Mouse (Mus musculus) erythroblast, embryonic 14.5 days (primary cell): ENCODE data around the gene Fgf13. TPM values are rescaled to one million over a fixed set of nuclear protein-coding genes. Genes with fewer than 3 reads are reported as not detected.

Experiments
- H3K27me3 ChIP-seq: 2 replicates; pipeline ENCODE4 v1.6.1; 2012; ENCODE audit warnings: inconsistent platforms; ENCODE audit not compliant: control insufficient read depth
- H3K36me3 ChIP-seq: 2 replicates; pipeline ENCODE4 v1.6.1; 2012; ENCODE audit warnings: mild to moderate bottlenecking, inconsistent platforms; ENCODE audit not compliant: control insufficient read depth
- H3K4me1 ChIP-seq: 2 replicates; pipeline ENCODE4 v1.6.1; 2012; ENCODE audit warnings: inconsistent platforms; ENCODE audit not compliant: control insufficient read depth
- H3K4me3 ChIP-seq: replicated peaks from 2 replicates; pipeline ENCODE3; 2012; ENCODE audit warnings: moderate library complexity, mild to moderate bottlenecking, inconsistent platforms
- H3K9me3 ChIP-seq: 2 replicates; pipeline ENCODE4 v1.6.1; 2012; ENCODE audit warnings: low read length, inconsistent platforms, mixed read lengths; ENCODE audit not compliant: control insufficient read depth
- GATA1 ChIP-seq: IDR thresholded peaks from 2 replicates; pipeline ENCODE4 v1.6.1; 2012; ENCODE audit warnings: low read length, inconsistent platforms, mixed read lengths
- TAL1 ChIP-seq: IDR thresholded peaks from 3 replicates; pipeline ENCODE4 v1.6.1; 2012; ENCODE audit warnings: low read length, inconsistent platforms, mixed read lengths
- polyA plus RNA-seq: library from polyadenylated mRNA; stranded (reverse); fragments of >175 nt; gene quantifications from 2 replicates; pipeline ENCODE4 v1.2.3, GENCODE M21; 2012

Gene Fgf13
- polyA plus RNA-seq, 1 experiment, result 0.17 TPM

- no peak overlapping the region for H3K4me3 ChIP-seq
- no peaks in the 10 kb centered on the region for H3K9me3 ChIP-seq
These were observed 347.2 kb downstream of the Fgf13 start for GRCm38 (mm10) chrX:59220675-59221074.

GRCm38 (mm10) chrX:59201146-59201545, 366.7 kb downstream of the Fgf13 start:
- H3K27me3 ChIP-seq, result no peaks in the 10 kb centered on the region
- H3K36me3 ChIP-seq, result no peaks in the 10 kb centered on the region
- no peak overlapping the region for H3K4me3 ChIP-seq
- TF ChIP-seq TAL1, result no peak
- no peak for TF ChIP-seq GATA1
- H3K9me3 ChIP-seq, result no peaks in the 10 kb centered on the region
- H3K4me1 ChIP-seq, result no peaks in the 10 kb centered on the region

More at GRCm38 (mm10) chrX:59220675-59221074, 347.2 kb downstream of the Fgf13 start:
- H3K36me3 ChIP-seq, result no peaks in the 10 kb centered on the region
- TF ChIP-seq GATA1 (no peak), TAL1 (no peak)
- H3K27me3 ChIP-seq, result no peaks in the 10 kb centered on the region
- H3K4me1 ChIP-seq, result no peaks in the 10 kb centered on the region

GRCm38 (mm10) chrX:59194149-59194548, 373.7 kb downstream of the Fgf13 start:
- Histone ChIP-seq H3K4me3 (no peak overlapping the region), H3K4me1 (no peaks in the 10 kb centered on the region), H3K27me3 (no peaks in the 10 kb centered on the region), H3K36me3 (no peaks in the 10 kb centered on the region), H3K9me3 (no peaks in the 10 kb centered on the region)
- TF ChIP-seq GATA1, result no peak
- TF ChIP-seq TAL1, result no peak

GRCm38 (mm10) chrX:59186922-59187321, 380.9 kb downstream of the Fgf13 start:
- TF ChIP-seq TAL1 (no peak), GATA1 (no peak)
- H3K4me1 ChIP-seq, result no peaks in the 10 kb centered on the region
- H3K36me3 ChIP-seq, result no peaks in the 10 kb centered on the region
- H3K4me3 ChIP-seq, result no peak overlapping the region
- H3K9me3 ChIP-seq, result no peaks in the 10 kb centered on the region
- no peaks in the 10 kb centered on the region for H3K27me3 ChIP-seq

- TF ChIP-seq GATA1 (no peak), TAL1 (no peak)
- Histone ChIP-seq H3K36me3 (no peaks in the 10 kb centered on the region), H3K4me3 (no peak overlapping the region), H3K27me3 (no peaks in the 10 kb centered on the region), H3K4me1 (no peaks in the 10 kb centered on the region), H3K9me3 (no peaks in the 10 kb centered on the region)
These were observed 385.5 kb downstream of the Fgf13 start for GRCm38 (mm10) chrX:59182323-59182722.

GRCm38 (mm10) chrX:59179627-59180026, 388.2 kb downstream of the Fgf13 start:
- Histone ChIP-seq H3K4me1 (no peaks in the 10 kb centered on the region), H3K9me3 (no peaks in the 10 kb centered on the region), H3K36me3 (no peaks in the 10 kb centered on the region), H3K27me3 (no peaks in the 10 kb centered on the region), H3K4me3 (no peak overlapping the region)
- TF ChIP-seq TAL1 (no peak), GATA1 (no peak)

DNA sequence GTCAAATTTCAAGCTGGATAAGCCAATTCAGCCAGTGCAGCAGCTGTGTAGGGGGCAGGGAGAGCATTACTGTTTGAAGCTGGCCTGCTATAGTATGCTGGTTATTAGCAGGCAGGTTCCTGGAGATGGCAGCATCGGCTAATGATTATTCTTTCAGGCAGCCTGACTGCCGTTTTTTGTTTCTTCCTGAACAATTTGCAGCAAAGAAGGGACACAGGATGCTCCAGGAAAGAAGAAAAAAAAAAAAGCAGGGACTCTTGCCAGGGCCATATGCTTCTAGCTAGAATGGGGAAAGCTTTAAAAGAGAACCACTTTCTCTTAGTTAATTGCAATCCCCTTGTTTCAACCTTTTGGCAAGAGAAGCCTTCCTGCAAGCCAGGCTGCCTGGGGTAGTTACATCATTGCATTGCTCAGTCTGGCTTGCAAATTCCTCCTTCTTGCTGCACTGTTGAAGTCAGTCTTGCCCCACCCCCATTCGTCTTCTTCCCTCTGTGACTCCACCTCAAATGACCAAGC, 388.7 kb downstream of the Fgf13 start:
- TF ChIP-seq GATA1, result no peak
- TF ChIP-seq TAL1, result no peak
- Histone ChIP-seq H3K9me3 (no peaks in the 10 kb centered on the region), H3K4me1 (no peaks in the 10 kb centered on the region), H3K4me3 (no peak overlapping the region), H3K27me3 (no peaks in the 10 kb centered on the region), H3K36me3 (no peaks in the 10 kb centered on the region)

- Histone ChIP-seq H3K36me3 (no peaks in the 10 kb centered on the region), H3K4me3 (no peak overlapping the region), H3K4me1 (no peaks in the 10 kb centered on the region), H3K27me3 (no peaks in the 10 kb centered on the region), H3K9me3 (no peaks in the 10 kb centered on the region)
- TF ChIP-seq TAL1 (no peak), GATA1 (no peak)
These were observed 390.2 kb downstream of the Fgf13 start for GRCm38 (mm10) chrX:59177653-59178052.

DNA sequence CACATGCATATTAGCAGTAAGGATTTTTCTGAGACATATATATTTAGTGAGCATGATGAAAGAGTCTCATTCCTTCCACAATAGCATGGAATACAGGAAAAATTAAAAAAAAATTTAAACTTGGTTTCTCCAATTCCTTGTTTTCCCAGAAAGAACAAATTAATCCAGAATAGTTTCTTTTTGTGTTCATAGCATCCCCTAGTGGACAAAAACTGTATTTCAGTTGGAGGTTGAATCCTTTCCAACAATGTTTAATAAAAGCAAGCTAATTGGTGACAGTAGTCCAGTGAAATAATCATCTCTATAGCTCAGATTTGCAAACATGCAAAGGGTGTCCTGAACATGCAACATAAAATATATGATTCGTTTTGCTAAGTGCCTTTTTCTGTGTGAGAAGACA, 395.7 kb downstream of the Fgf13 start:
- TF ChIP-seq TAL1, result no peak
- no peak for TF ChIP-seq GATA1
- H3K4me3 ChIP-seq, result no peak overlapping the region
- H3K36me3 ChIP-seq, result no peaks in the 10 kb centered on the region
- no peaks in the 10 kb centered on the region for H3K27me3 ChIP-seq
- no peaks in the 10 kb centered on the region for H3K4me1 ChIP-seq
- H3K9me3 ChIP-seq, result no peaks in the 10 kb centered on the region

DNA sequence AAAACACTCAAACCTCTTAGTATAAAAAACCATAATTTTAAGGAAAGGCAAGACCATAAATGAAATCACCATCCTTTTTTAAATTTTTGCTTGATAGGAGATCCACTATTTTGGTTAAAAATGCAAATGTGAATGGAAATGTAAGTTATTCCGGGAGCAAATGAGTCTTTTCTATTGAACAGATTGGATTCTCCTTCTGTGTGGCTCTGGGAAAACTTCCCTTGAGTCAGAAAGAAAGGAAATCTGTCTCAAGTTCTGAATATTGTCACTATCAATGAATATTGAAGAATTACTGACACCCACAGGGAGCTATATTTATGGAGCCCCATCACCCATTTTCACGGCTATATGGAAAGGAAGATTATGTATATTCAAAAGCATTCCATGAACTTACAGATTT, 401.1 kb downstream of the Fgf13 start:
- no peaks in the 10 kb centered on the region for H3K36me3 ChIP-seq
- no peaks in the 10 kb centered on the region for H3K4me1 ChIP-seq
- H3K27me3 ChIP-seq, result no peaks in the 10 kb centered on the region
- TF ChIP-seq TAL1 (no peak), GATA1 (no peak)
- no peak overlapping the region for H3K4me3 ChIP-seq
- no peaks in the 10 kb centered on the region for H3K9me3 ChIP-seq
